Mouse (Mus musculus) liver, embryonic 14 days (tissue): ENCODE measurements around the gene Phf10. TPM values are rescaled to one million over a fixed set of nuclear protein-coding genes. Genes with fewer than 3 reads are reported as not detected.

Source experiments
- polyA plus RNA-seq: library from polyadenylated mRNA; depleted of rRNA; stranded (reverse); fragments of >200 nt; gene quantifications from 2 replicates; pipeline ENCODE4 v1.2.3, GENCODE M21; 2012; rRNA removed

Gene Phf10
- 93.0 and 93.8 TPM in 2 replicates for polyA plus RNA-seq

DNA sequence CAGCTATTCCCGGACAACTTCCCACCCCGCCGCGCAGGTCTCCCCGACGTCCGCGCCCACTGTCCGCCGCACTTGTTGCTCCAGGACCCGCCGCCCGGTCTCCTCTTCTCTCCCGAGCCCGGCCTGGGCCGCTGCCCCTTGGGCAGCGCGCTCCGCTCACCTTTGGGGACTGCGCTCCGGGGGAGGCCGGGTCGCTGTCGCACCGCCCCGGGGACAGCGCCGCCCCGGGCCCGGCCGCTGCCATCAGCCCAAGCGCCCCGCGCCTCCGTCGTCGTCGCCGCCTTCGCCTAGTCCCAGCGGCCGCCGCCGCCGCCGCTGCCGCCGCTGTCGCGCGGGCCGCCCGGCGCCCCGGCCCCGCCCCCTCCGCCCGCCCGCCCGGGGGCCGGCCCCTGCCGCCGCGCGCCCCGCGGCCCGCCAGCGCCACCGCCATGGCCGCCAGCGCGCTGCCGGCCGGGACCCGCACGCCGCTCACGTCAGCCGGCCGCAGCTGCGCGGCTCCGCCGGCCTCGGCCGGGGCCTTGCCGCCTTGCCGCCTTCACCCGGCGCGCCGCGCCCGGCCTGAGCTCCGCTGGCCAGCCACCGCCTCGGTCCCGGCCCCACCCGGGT, at the start of gene Phf10:
Phf10 (minus strand) TSS at position 323 of the 606 bp plus-strand sequence.

DNA sequence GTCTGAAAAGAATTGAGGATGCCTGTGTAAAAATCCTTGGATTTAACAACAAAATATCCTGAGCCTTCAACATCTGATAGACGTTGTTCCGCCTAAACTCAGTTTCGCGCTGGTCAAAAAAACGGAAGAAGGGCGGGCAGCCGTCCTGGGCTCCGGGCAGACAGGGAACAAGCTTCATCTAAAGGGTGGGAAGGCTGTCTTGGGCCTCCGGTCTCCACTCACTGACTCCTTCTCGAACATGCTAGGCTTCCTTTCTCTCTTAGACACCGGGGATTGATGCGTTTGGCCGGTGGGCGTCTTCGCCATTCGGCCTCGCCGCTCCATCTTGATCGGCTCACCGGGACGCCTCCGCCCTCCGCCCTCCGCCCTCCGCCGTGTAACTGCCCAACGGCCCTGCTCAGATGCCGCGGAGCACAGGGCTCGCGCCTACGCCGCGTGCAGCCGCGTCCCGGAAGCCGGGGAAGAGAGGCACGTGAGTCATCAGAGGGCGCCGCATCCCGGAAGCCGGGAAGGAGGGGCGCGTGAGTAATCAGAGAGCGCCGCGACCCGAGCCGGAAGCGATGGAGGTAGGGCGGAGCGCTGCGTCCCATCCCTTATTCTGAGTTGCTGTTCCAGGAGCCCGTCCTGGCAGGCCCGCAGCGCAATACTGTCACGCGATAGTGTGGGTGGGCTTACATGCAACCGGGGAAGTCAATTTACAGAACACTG, 48.8 kb upstream of the Phf10 start, which contains the start of gene Gm3435:
Gm3435 (plus strand) TSS at position 471 of the 708 bp plus-strand sequence.

DNA sequence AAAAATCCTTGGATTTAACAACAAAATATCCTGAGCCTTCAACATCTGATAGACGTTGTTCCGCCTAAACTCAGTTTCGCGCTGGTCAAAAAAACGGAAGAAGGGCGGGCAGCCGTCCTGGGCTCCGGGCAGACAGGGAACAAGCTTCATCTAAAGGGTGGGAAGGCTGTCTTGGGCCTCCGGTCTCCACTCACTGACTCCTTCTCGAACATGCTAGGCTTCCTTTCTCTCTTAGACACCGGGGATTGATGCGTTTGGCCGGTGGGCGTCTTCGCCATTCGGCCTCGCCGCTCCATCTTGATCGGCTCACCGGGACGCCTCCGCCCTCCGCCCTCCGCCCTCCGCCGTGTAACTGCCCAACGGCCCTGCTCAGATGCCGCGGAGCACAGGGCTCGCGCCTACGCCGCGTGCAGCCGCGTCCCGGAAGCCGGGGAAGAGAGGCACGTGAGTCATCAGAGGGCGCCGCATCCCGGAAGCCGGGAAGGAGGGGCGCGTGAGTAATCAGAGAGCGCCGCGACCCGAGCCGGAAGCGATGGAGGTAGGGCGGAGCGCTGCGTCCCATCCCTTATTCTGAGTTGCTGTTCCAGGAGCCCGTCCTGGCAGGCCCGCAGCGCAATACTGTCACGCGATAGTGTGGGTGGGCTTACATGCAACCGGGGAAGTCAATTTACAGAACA, 17.4 kb upstream of the Phf10 start, which contains the start of the genes 9030025P20Rik and Gm3417:
9030025P20Rik (plus strand) TSS at position 107 of the 677 bp plus-strand sequence.
Gm3417 (minus strand) TSS at position 429 of the 677 bp plus-strand sequence.

DNA sequence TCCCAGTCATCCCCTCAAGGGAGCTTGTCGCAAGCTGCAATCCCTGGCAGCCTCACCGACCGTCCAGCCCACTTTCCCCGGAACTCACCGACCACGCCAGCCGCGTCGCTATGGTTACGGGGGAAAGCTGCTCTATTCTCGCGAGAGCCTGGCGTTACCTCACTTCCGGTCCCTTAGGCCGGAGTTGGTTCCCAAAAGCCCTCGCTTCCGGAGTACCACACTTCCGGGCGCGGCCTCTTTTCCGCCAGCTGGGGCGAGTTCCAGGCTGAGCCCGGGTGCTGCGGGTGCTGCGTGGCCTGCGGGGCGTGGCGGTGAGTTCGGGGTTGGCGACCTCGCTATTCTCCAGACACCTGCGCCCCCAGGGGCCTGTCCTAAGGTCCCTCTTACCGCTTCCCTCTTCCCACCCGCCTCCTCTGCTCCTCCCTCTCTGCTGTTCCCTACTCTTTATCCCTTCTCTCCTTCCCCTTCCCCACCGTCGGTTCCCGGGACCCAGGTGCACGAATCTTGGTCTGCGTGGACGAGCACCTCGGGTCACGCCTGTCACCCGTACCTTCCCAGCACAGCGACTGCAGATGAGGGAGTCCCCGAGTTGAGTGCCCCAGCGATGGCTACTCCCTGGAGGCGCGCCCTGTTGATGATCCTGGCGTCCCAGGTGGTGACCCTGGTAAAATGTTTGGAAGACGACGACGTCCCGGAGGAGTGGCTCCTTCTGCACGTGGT, 17.9 kb downstream of the Phf10 start, which contains the start of the genes Wdr27 and 1600012H06Rik:
Wdr27 (minus strand) TSS at position 150 of the 720 bp plus-strand sequence.
1600012H06Rik (plus strand) TSS at position 176 of the 720 bp plus-strand sequence.

Other genes starting within 250 kb of the Phf10 start
- gene Wdr27, start 18.1 kb downstream of the Phf10 start, polyA plus RNA-seq, result 0.53 and 0.58 TPM in 2 replicates
- 5.9 and 6.6 TPM in 2 replicates for gene 1600012H06Rik, start 18.1 kb downstream of the Phf10 start, polyA plus RNA-seq
- 5.1 and 5.2 TPM in 2 replicates for gene 9030025P20Rik, start 17.2 kb upstream of the Phf10 start, polyA plus RNA-seq
- 1.2 and 1.8 TPM in 2 replicates for gene Gm3417, start 17.5 kb upstream of the Phf10 start, polyA plus RNA-seq
- 2.1 and 3.0 TPM in 2 replicates for gene Gm3435, start 48.9 kb upstream of the Phf10 start, polyA plus RNA-seq
- gene Ermard, start 79.9 kb upstream of the Phf10 start, polyA plus RNA-seq, result 22.0 and 24.8 TPM in 2 replicates
- gene Tcte3, start 80.2 kb upstream of the Phf10 start, polyA plus RNA-seq, result 0.71 and 0.72 TPM in 2 replicates
- gene Gm3448, start 80.3 kb upstream of the Phf10 start, polyA plus RNA-seq, result 1.8 and 1.9 TPM in 2 replicates